Mouse (Mus musculus) olfactory bulb, adult 2 months (tissue): Measurements from ENCODE around the gene Ssbp4.

Source experiments
- CTCF ChIP-seq: fragments of 200-500 bp; IDR thresholded peaks from 2 replicates; pipeline ENCODE4 v1.5.1; 2012; ENCODE audit warnings: low read depth, mild to moderate bottlenecking, low read length, moderate library complexity; ENCODE audit not compliant: insufficient read depth
- POLR2A ChIP-seq: fragments of 200-500 bp; IDR thresholded peaks from 2 replicates; pipeline ENCODE4 v1.6.1; 2012; ENCODE audit warnings: mild to moderate bottlenecking, low read depth, low read length, moderate library complexity; ENCODE audit not compliant: insufficient read depth

- TF ChIP-seq POLR2A: no peak
- TF ChIP-seq CTCF: no peak
Measured at GRCm38 (mm10) chr8:70643019-70643418, 34.3 kb upstream of the Ssbp4 start.
